Mouse (Mus musculus): ENCODE data around the gene Arhgef3.

DNA sequence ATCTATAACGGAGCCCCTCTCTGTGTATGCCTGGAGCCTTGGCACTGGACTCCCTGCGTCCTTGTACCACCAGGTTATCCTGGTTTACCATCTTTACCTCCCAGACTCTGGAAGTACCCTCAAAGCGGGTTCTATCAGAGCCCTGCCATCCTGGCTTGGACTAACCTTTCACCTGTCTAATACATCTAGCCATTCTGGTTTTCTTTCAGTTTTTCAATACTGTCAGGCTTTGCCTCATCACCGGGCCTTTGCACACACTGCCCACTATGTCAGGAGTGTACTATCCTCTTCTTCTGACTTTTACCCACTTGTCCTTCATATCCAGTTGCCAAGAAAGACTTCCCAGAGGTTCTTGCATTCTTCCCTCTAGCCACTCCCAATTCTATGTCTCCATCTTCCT lies 155.8 kb downstream of the Arhgef3 start:
- no peak for TF ChIP-seq CTCF (IDR thresholded peaks at IDR 0.05)
- no peak for TF ChIP-seq EP300 (IDR thresholded peaks at IDR 0.05)

Data from lung, postnatal 0 days (tissue).